13 mouse cellular contexts compared by ENCODE assay signal in genomic region chr6:29833117-29833516, GRCm38 (mm10).
DNase-seq lines count a peak whose midpoint lies in the region.
"Had no signal": no experiment of that assay in that cellular context is flagged by ENCODE, and none has a peak within 500 bp of the region (broad histone marks: within the 10 kb centered on the region; RNA-seq: fewer than 3 reads in every experiment).

No protein-coding gene starts in this region.

- DNase-seq in adrenal gland, postnatal 36 days, result peak; percentile 16 to 22
- DNase-seq in adrenal gland, adult 18-20 months (ENCODE audit: low spot score in 2 of 2), result no peak
- DNase-seq in kidney, postnatal 25 days, result peak; percentile 18 to 58
- DNase-seq in kidney, adult 11 months, result no peak
- peak; percentile 94 for DNase-seq in ES-CJ7 (ENCODE audit: low read depth, low spot score)
- DNase-seq in embryo, embryonic 9.5 days (ENCODE audit: extremely low spot score), result no peak
- no peak for DNase-seq in gastrocnemius, postnatal 4 days (ENCODE audit: low spot score in 2 of 2)
- DNase-seq: cerebellum, adult 8-10 months; gastrocnemius, postnatal 14 days; heart, adult 11 months; heart, postnatal 36 days; kidney, adult 18-20 months; layer of hippocampus, postnatal 36 days had no signal

Comparison
In these comparisons a context has a peak if more than half of its experiments do, and no peak if none do; other contexts are left out.
1. DNase-seq: peak in adrenal gland, postnatal 36 days (2 of 2), kidney, postnatal 25 days (2 of 2) and ES-CJ7 (single experiment); none in adrenal gland, adult 18-20 months (0 of 2), kidney, adult 11 months (single experiment), embryo, embryonic 9.5 days (single experiment) and gastrocnemius, postnatal 4 days (0 of 2).